Mouse (Mus musculus) erythroblast, adult 5-6 weeks (primary cell): ENCODE data around the gene Trim66. TPM values are rescaled to one million over a fixed set of nuclear protein-coding genes. Genes with fewer than 3 reads are reported as not detected.

Source experiments
- ATAC-seq: replicated peaks from 2 replicates; pipeline ENCODE4 v1.8.0; 2016; ENCODE audit warnings: moderate number of reproducible peaks, mild to moderate bottlenecking, moderate TSS enrichment, inconsistent platforms; ENCODE audit not compliant: poor library complexity, low FRiP score, severe bottlenecking
- total RNA-seq, 2 experiments: library from RNA; stranded (forward) in 1 of 2; stranded (reverse) in 1 of 2; fragments of 150-400 nt in 1 of 2; fragments of 200-764, 138-1000 nt in 1 of 2; gene quantifications; 2 replicates each; pipeline versions ENCODE4 v1.2.3 to v1.2.4; 2015 to 2017; ENCODE audit warnings: low replicate concordance in 2 of 2

Trim66 gene
- total RNA-seq (2015; ENCODE audit: low replicate concordance) (not detected in 2 replicates), total RNA-seq (2017; ENCODE audit: low replicate concordance) (not detected in 2 replicates)

DNA sequence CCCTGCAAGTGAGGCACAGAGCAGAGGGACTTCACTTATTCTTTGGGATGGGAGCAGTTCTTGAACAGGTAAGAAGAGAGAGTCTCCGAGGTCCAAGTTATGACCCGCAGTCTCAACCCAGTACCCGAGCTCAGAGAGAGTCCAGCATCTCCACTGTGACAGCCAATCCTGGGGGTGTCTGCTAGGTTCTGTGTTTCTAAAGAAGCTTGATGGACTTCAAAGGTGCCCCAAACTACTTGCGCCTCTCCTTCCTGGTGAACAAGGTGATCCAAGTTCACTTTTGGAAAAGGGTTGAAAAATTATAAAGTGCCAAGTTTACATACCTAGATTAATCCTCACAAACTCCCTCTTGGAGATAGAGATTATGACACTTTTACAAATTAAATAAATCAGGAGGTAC, at the start of gene Trim66:
Trim66 (minus strand) TSS at position 101 of the 400 bp plus-strand sequence.
- ATAC-seq, result no peak

DNA sequence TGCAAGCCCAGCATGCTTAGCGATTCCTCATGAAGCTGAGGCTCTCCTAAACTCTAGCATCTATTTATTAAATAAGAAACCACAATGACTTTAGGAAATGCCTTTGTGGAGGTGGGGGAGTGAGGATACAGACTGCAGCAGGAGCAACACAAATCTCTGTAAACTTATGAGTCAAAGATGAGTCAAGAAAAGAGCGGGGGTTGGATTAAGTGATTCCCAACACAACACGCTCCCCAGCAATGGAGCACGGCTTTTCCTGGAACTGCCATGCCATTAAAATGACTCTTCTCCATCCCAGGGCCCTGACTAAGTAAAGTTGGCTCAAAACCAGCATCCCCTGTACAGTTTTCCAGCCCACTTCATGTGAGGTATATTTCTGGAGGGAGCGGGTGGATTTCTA, 38.8 kb upstream of the Trim66 start:
- ATAC-seq, result no peak

DNA sequence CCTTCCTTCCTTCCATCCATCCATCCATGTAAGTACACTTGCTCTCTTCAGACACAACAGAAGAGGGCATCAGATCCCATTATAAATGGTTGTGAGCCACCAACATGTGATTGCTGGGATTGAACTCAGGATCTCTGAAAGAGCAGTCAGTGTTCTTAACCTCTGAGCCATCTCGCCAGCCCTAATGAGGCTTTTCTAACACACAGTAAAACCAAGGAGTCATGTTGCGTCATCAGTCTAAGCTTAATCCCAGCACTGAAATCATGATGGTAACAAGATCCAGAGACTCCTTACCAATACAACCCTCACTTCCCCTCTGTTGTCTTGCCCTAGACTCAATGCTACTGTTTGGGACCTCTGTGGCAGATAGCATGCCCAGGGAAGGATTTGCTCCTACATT, 38.3 kb upstream of the Trim66 start:
- ATAC-seq, result no peak

DNA sequence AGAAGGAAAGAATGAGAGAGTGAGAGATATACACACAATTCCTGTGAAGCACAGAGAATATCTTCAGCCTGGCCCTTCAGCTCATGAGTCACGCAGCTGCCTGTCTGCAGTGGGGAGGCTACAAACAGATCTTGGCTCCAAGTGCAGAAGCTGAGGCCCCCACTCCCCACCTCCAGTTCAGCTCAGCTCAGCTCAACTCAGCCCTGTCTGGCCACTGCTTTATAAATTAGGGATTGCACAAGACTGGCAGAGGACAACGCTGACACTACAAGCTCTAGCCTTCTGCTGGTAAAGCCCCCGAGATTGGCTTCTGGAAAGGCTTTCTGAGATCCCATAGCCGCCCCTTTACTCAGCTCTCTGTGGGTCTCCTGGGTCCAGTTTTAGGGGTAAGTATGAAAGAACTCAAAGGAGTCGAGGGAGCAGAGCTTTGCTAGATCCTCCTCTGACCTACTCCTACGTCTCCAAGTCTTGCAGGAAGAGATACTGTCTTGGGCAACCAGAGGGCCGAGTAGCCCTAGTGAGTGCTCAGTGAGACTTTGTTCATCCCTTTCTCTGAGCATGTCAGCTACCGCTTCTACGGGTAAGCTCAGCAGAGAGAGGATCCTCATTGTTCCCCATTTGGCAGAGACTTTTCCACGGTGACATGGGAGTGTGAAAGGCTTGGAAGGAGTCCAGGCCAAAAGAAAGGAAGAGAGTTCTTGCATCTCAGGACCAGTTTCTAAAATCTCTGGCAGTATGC, 37.5 kb upstream of the Trim66 start:
- ATAC-seq, result no peak

DNA sequence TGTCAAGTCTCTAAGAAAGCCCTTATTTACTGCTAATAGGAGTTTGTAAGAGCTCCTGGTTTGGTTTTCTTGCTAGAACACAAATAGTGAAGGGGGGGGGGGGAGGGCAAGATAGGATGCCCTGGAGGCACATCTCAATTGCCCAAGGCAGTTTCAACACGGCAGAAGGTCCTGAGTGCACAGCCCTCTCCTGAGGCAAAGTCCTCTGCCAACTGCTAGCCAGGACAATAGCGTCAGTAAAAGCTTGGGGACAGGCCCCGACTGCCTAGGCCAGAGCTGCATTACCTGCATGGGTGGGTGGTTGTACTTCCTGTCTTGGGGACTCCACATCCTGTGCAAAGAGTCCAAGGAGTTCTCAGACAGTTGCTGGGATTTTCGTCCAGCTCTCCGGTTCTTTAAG, 36.9 kb upstream of the Trim66 start:
- no peak for ATAC-seq

DNA sequence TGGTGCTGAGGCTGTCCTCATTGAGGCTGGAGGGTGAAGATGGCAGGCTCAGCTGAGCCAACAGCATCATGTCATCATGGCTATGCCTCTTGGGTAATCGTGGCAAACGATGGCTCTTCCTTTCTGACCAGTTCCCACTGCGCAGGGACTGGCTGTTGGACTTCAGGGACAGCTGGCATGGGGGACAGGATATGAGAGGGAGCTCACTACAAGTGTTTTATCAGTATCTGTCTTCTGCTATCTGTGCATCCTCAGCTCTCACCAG, 34.4 kb upstream of the Trim66 start:
- ATAC-seq, result no peak

DNA sequence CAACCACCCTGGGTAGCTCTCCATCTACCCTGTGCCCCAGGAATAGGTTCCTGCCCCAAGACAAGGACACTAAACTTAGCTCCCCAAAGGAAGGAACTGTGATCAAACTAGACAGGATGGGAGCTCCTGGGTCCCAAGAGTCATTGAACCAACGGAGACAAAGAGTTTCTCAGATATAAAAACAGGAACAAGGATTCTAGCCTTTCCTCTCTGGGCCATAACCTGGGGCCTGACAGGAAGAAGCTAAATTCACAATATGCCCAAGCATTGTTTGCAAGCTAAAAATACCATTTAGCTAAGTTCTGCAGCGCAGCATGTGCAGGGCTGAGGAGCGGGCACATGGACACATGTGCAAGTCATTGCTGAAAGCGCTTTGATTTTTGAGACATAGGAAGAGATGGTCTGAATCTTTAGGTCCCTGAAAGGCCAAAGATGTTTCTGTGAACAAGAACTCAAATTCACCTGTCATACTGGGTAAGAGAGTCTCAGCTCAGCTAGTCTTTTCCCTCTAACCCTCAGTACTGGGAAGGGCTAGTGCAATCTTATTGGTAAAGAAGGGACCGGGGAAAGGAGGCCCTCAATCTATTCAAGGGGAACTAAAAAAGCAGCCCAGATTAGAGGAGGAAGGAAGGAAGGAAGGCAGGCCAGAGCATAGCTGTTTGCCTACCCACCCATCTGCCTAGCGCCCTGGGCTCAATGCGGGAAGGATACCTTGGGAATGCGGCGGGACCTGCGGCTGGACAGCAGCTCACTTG, 33.9 kb upstream of the Trim66 start:
- no peak for ATAC-seq

DNA sequence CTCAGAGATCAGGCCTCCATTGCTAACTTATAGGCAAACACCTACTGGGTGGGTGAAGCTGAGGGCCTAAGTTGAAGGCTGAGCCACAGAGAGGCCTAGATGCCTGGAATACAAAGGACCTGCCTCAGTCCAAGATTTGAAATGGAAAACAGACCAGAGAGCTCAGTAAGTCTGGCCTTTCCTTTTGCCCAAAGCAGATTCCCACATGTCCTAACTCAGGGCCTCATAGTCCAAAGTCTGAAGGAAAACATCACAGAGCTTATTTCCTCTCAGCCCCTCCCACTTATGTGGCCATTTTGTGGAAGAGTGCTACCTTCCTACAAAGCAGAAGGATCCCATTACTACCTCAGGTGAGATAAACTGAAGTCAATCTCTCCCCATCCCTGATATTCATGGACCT, 33.0 kb upstream of the Trim66 start:
- no peak for ATAC-seq

DNA sequence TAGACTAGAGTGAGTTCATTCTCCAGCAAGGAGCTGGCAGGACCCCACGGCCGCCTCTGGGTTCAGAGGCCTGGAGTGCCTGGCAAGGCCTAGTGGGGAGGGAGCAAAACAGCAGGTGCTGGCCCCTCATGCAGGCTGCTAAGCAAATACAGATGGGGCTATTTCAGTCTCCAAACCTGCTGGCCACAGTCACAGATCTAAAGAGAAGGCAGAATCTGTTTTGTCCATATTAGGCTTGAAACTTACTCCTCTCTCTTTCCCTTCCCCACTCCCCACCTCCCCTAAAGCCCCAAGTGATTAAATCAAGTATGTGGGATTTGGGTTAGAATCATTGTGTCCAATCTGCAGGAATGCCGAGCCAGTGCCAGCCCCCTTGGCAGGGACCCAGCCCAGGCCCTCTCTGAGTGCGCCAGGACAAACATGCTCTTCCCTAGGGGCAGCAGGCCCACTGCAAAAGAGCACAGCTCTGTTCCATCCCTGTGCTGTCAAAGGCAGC, 28.6 kb upstream of the Trim66 start:
- ATAC-seq, result no peak

DNA sequence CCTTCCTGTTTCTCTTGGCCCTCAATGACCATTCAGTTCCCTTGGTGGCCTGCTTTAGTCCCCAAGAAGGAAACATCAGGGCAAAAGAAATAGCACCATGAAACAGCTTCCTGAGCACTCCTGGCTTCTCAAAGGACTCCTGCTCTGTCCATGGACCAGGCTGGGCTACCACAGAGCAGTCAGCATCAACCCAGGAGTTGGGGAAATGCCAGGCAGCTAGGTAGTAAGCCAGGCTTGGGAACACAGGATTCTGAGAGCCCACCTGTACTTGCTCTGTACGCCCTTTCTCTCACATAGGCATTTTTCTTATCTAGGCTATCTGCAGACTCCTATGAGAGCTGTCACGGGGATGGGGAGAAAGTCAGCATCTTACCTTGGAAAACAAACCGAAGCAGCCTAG, 27.0 kb upstream of the Trim66 start:
- ATAC-seq, result no peak

DNA sequence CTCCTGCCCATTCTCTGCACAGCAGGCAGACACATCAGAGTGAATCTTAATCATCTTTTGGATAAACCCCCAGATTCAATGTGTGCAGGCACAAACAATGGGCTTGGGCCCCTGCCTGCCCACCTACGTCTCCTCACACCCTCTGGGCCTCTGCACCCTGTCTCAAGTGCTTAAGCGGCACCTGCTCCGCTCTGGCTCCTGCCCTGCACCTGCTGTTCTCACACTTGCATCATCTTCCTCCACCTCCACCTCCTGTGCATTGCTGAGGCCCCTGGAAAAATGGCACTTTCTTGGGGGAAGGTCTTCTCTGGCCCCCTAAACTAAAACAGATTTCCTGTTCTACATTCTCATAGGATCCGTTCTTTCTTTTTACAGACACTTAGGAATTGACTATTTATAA, 26.0 kb upstream of the Trim66 start:
- no peak for ATAC-seq

DNA sequence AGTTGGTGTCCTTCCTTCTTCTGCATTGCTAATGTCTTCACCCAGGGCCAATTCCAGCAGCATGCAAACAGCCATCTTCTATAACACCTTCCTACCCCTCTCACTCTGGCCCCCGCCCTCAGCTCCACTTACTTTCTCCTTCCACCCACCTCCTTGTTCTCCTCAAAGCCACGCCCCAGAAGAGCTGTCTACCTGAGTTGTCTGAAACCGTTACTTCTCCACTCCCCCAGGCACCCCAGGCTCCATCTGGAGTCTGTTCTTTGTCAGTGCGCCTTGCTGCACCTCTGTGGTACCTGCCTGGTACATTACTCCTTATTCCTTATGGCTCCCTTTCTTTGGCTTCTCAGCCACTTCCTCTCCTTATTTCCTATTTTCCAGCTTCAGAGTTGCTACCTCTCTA, 25.2 kb upstream of the Trim66 start:
- no peak for ATAC-seq

DNA sequence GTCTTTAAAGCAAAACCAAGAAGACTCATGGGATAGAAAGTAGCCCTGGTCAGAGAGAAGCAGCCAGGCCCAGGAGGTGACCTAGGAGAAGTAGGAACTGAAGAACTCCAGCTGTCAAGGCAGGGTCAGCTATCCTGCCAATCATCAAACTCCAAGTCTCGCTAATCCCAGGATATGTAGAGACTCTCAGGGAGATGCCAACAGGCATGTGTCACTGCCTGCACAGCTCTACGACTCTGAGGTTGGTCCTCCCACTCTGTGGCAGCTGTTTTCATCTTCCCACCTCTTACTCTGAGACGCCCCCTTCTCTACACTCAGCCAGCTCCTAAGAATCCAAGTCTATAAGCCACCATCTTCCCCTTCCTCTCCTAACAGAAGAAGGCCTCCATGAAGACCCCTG, 24.8 kb upstream of the Trim66 start:
- ATAC-seq, result no peak

DNA sequence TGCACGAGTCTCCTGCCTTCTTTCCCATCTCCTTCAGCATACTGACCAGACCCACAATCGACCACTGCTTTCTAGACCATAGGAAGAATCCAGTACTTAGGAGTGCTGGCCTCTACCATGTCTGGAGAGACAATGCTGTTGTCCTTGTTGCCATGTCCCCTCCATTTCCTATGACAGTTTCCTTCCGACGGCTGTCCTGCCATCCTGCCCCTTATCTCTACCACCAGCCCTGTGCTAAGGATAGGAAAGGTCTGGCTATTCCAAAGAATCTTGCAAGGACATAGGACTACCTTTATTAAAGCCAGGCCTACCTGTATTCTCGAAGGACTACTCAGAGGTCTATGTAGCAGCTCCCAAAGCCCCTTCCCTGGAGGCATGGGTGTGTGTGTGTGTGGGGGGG, 23.6 kb upstream of the Trim66 start:
- no peak for ATAC-seq

DNA sequence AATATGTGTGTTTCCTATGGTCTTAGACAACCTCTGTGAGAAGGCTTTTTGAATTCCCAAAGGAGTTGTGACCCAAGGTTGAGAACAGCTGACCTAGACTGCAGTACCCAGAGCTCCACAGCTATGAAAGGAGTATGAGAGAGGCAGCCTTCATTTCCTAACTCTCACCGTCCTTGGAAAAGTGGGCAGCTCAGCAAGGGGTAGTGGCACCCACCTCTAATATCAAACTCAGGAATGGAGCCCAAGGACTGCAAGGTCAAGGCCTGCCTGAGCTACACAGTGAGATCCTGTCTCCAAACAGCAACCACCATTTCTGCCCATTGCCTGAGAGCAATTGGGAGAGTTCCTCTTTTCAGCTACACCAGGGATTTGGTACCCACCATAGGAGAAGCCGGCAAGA, 21.8 kb upstream of the Trim66 start:
- no peak for ATAC-seq

DNA sequence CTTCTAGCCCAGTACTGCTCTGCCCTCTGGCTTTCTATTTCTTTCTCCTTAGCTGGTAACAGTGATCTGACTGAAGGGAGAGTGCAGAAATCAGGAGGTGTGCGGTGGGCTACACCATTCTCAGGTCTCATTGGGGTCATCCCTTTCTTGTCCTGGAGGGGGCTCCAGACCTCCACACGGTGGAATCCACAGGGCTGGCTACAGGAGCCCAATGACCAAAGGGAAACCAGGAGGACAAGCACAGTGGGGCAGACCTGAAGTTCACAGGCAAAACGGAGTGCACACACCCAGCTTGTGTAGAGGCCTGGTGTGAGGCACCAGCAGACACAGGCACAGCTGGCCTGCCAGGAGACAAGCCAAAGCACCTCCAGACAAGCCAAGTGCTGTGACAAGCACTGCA, 20.4 kb upstream of the Trim66 start:
- no peak for ATAC-seq

DNA sequence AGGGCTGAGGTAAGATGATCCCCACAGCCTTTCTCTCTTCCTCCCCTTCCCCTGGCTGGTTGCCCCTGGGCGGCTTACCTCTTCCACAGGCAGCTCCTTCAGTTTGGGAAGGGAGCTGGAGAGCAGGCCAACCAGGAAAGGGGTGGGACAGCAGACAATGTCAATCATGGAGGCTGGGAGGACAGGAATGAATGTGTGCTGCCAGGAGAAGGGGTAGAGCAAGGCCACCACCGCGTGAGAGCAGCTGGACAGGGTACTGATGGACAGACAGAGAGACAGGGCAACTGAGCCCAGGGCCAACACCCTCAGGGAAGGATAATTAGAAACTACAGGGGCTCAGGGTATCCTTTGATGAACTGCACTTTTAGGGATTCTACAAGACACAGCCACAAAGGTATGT, 19.6 kb upstream of the Trim66 start:
- ATAC-seq, result no peak

DNA sequence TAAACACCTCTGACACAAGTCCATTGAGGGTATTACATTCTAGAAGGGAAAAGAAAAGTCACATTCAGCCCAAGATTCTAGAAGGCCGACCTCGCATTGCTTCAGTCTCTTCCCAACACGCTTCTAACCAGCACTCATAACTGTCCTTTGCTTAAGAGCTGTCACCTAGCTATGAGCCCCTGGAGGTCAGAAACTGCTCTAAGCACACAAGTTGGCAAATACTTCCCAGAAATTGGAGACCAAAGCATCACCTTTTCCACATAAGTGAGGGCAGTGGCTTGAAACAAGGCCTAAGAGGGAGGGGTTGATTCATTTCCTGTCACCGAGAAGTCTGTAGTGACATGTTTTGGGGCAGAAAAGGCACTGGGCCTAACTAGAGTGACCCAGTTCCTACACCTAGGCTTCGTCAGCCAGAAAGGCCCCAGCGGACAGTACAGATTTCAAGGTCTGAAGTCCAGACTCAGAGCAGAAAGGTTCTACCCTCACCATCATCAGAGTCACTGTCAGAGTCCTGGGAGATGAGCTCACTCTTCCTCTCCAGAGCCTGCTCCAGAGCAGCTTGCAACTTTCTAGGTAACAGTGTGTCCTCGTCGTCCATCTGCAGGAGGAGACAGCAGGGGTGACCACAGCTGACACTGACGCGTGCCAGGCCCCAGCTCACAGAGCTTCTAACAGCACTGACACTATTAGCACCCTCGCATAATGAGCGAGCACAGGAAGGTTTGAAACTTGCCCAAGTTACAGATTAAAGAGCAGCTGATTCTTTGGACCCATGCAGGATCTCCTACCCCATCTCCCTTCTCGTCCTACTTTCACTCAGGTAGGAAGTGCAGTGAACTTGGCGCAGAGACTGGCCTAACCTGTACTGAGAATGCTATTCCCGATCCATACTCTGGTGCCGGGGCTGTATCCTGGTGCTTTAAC, 18.1 kb upstream of the Trim66 start:
- no peak for ATAC-seq

DNA sequence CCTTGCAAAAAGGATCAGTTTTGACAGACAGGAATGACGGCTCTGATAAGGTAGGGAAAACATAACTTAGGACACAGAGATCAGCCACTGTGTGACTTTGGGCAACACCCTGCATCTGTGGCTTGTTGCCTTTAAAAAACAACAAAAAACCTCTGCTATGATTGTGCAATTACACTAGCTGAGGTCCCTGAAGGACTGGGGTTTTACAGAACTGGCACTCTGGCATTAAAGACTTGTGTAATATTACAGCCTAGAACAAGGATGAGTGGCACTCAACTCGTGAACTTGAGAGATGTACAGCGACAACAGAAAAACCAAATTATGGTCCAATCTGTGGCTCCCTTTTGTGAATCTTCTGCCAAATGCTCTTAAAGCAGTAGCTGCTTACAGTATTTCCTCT, 16.8 kb upstream of the Trim66 start:
- no peak for ATAC-seq

DNA sequence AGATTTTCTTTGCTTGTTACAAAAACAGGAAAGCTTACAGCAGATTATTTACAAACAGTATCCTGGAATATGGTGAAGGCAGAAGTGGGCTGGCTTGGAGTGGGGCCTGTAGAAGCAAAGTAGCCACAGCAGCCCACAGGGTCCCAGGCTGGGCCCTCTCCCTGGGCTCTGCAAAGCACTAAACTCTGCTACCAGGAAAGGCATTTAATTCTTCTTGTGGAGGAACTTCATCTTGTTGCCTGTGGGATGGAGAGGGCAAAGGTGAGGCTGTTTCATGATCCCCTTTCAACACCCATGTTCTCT, 16.5 kb upstream of the Trim66 start:
- ATAC-seq, result no peak
